Mouse (Mus musculus): ENCODE results near the gene Sema3g. TPM values are rescaled to one million over a fixed set of nuclear protein-coding genes. Genes with fewer than 3 reads are reported as not detected.

Gene Sema3g
- polyA plus RNA-seq, 1 experiment from 2014 or later = 0.03 TPM

- Histone ChIP-seq H3K36me3 (ENCODE audit: control insufficient read depth, insufficient read depth, low read length) (peaks cover 35% of the 10 kb centered on the region), H3K4me3 (ENCODE audit: low read depth, low read length) (no peak overlapping the region), H3K9ac (ENCODE audit: low read depth, low read length) (0 out of 2 replicates have a peak overlapping the region, but pooled peaks have one; percentile 10), H3K27ac (ENCODE audit: low read depth, low read length) (no peak overlapping the region), H3K4me2 (peak overlapping the region; percentile 27; the same call in 1 of the 2 replicates), H3K9me3 (replicated peaks; ENCODE audit: control insufficient read depth, low read length) (no peaks in the 10 kb centered on the region), H3K27me3 (ENCODE audit: control insufficient read depth, insufficient read depth, low read length) (no peaks in the 10 kb centered on the region), H3K4me1 (ENCODE audit: control insufficient read depth, insufficient read depth, low read length) (peaks cover 41% of the 10 kb centered on the region)
- 0 out of 2 replicates have a peak, but pooled peaks have one; percentile 37 for ATAC-seq (replicated peaks; ENCODE audit: insufficient number of reproducible peaks, low FRiP score, low TSS enrichment)
- 61% methylated on average over 16 of the region's 16 CpGs for WGBS (ENCODE audit: insufficient replicate concordance)
These were observed 19.8 kb upstream of the Sema3g start for GRCm38 (mm10) chr14:31197547-31198516.

- H3K9ac ChIP-seq (ENCODE audit: low read depth, low read length) = no peak overlapping the region
- peaks cover 43% of the 10 kb centered on the region for H3K4me1 ChIP-seq (ENCODE audit: control insufficient read depth, insufficient read depth, low read length)
- H3K4me2 ChIP-seq = no peak overlapping the region
- 91% methylated on average over 7 of the region's 7 CpGs for WGBS (ENCODE audit: insufficient replicate concordance)
- no peaks in the 10 kb centered on the region for H3K27me3 ChIP-seq (ENCODE audit: control insufficient read depth, insufficient read depth, low read length)
- H3K4me3 ChIP-seq (ENCODE audit: low read depth, low read length) = no peak overlapping the region
- no peak for ATAC-seq (replicated peaks; ENCODE audit: insufficient number of reproducible peaks, low FRiP score, low TSS enrichment)
- peaks cover 49% of the 10 kb centered on the region for H3K36me3 ChIP-seq (ENCODE audit: control insufficient read depth, insufficient read depth, low read length)
- no peaks in the 10 kb centered on the region for H3K9me3 ChIP-seq (replicated peaks; ENCODE audit: control insufficient read depth, low read length)
- no peak overlapping the region for H3K27ac ChIP-seq (ENCODE audit: low read depth, low read length)
These were observed 18.1 kb upstream of the Sema3g start for GRCm38 (mm10) chr14:31199599-31199998.

GRCm38 (mm10) chr14:31200038-31200437 is 17.6 kb upstream of the Sema3g start:
- ATAC-seq (replicated peaks; ENCODE audit: insufficient number of reproducible peaks, low FRiP score, low TSS enrichment) = no peak
- Histone ChIP-seq H3K27ac (ENCODE audit: low read depth, low read length) (no peak overlapping the region), H3K36me3 (ENCODE audit: control insufficient read depth, insufficient read depth, low read length) (peaks cover 46% of the 10 kb centered on the region), H3K4me3 (ENCODE audit: low read depth, low read length) (no peak overlapping the region), H3K27me3 (ENCODE audit: control insufficient read depth, insufficient read depth, low read length) (no peaks in the 10 kb centered on the region), H3K9ac (ENCODE audit: low read depth, low read length) (no peak overlapping the region), H3K4me2 (no peak overlapping the region), H3K4me1 (ENCODE audit: control insufficient read depth, insufficient read depth, low read length) (peaks cover 44% of the 10 kb centered on the region), H3K9me3 (replicated peaks; ENCODE audit: control insufficient read depth, low read length) (no peaks in the 10 kb centered on the region)
- WGBS (ENCODE audit: insufficient replicate concordance) = 84% methylated on average over 3 of the region's 3 CpGs

GRCm38 (mm10) chr14:31204844-31205243 is 12.8 kb upstream of the Sema3g start:
- Histone ChIP-seq H3K4me1 (ENCODE audit: control insufficient read depth, insufficient read depth, low read length) (peaks cover 25% of the 10 kb centered on the region), H3K9me3 (replicated peaks; ENCODE audit: control insufficient read depth, low read length) (no peaks in the 10 kb centered on the region), H3K9ac (ENCODE audit: low read depth, low read length) (peak overlapping the region; percentile 97), H3K36me3 (ENCODE audit: control insufficient read depth, insufficient read depth, low read length) (peaks cover 37% of the 10 kb centered on the region), H3K27ac (ENCODE audit: low read depth, low read length) (peak overlapping the region; percentile 88), H3K27me3 (ENCODE audit: control insufficient read depth, insufficient read depth, low read length) (no peaks in the 10 kb centered on the region), H3K4me3 (ENCODE audit: low read depth, low read length) (peak overlapping the region; percentile 87), H3K4me2 (peak overlapping the region; percentile 95)
- WGBS (ENCODE audit: insufficient replicate concordance) = 54% methylated on average over 4 of the region's 4 CpGs
- ATAC-seq (replicated peaks; ENCODE audit: insufficient number of reproducible peaks, low FRiP score, low TSS enrichment) = no peak

GRCm38 (mm10) chr14:31205244-31205561 is 12.5 kb upstream of the Sema3g start:
- WGBS (ENCODE audit: insufficient replicate concordance) = 10% methylated on average over 8 of the region's 8 CpGs
- Histone ChIP-seq H3K9ac (ENCODE audit: low read depth, low read length) (peak overlapping the region; percentile 97), H3K27me3 (ENCODE audit: control insufficient read depth, insufficient read depth, low read length) (no peaks in the 10 kb centered on the region), H3K4me1 (ENCODE audit: control insufficient read depth, insufficient read depth, low read length) (peaks cover 22% of the 10 kb centered on the region), H3K4me2 (peak overlapping the region; percentile 95), H3K9me3 (replicated peaks; ENCODE audit: control insufficient read depth, low read length) (no peaks in the 10 kb centered on the region), H3K27ac (ENCODE audit: low read depth, low read length) (peak overlapping the region; percentile 88), H3K4me3 (ENCODE audit: low read depth, low read length) (peak overlapping the region; percentile 87), H3K36me3 (ENCODE audit: control insufficient read depth, insufficient read depth, low read length) (peaks cover 37% of the 10 kb centered on the region)
- no peak for ATAC-seq (replicated peaks; ENCODE audit: insufficient number of reproducible peaks, low FRiP score, low TSS enrichment)

- under 1% methylated on average over 38 of the region's 39 CpGs for WGBS (ENCODE audit: insufficient replicate concordance)
- peaks cover 32% of the 10 kb centered on the region for H3K36me3 ChIP-seq (ENCODE audit: control insufficient read depth, insufficient read depth, low read length)
These were observed 11.8 kb upstream of the Sema3g start for GRCm38 (mm10) chr14:31205562-31206467.

GRCm38 (mm10) chr14:31206472-31206981 is 11.1 kb upstream of the Sema3g start:
- H3K27ac ChIP-seq (ENCODE audit: low read depth, low read length) = peak overlapping the region; percentile 88
- ATAC-seq (replicated peaks; ENCODE audit: insufficient number of reproducible peaks, low FRiP score, low TSS enrichment) = peak; percentile 44
- 1% methylated on average over 37 of the region's 48 CpGs for WGBS (ENCODE audit: insufficient replicate concordance)
- peaks cover 27% of the 10 kb centered on the region for H3K36me3 ChIP-seq (ENCODE audit: control insufficient read depth, insufficient read depth, low read length)
- peaks cover 32% of the 10 kb centered on the region for H3K4me1 ChIP-seq (ENCODE audit: control insufficient read depth, insufficient read depth, low read length)
- H3K4me2 ChIP-seq = peak overlapping the region; percentile 95
- no peaks in the 10 kb centered on the region for H3K9me3 ChIP-seq (replicated peaks; ENCODE audit: control insufficient read depth, low read length)
- peak overlapping the region; percentile 97 for H3K9ac ChIP-seq (ENCODE audit: low read depth, low read length)
- peak overlapping the region; percentile 87 for H3K4me3 ChIP-seq (ENCODE audit: low read depth, low read length)
- no peaks in the 10 kb centered on the region for H3K27me3 ChIP-seq (ENCODE audit: control insufficient read depth, insufficient read depth, low read length)

More at GRCm38 (mm10) chr14:31205562-31206467, 11.8 kb upstream of the Sema3g start:
- no peaks in the 10 kb centered on the region for H3K27me3 ChIP-seq (ENCODE audit: control insufficient read depth, insufficient read depth, low read length)
- peaks cover 26% of the 10 kb centered on the region for H3K4me1 ChIP-seq (ENCODE audit: control insufficient read depth, insufficient read depth, low read length)
- H3K4me2 ChIP-seq = peak overlapping the region; percentile 95
- no peaks in the 10 kb centered on the region for H3K9me3 ChIP-seq (replicated peaks; ENCODE audit: control insufficient read depth, low read length)
- peak overlapping the region; percentile 88 for H3K27ac ChIP-seq (ENCODE audit: low read depth, low read length)
- peak overlapping the region; percentile 87 for H3K4me3 ChIP-seq (ENCODE audit: low read depth, low read length)
- peak overlapping the region; percentile 97 for H3K9ac ChIP-seq (ENCODE audit: low read depth, low read length)
- peak; percentile 43 for ATAC-seq (replicated peaks; ENCODE audit: insufficient number of reproducible peaks, low FRiP score, low TSS enrichment)
